Mouse (Mus musculus) right cerebral cortex, postnatal 4 days (tissue): ENCODE measurements around the gene Gosr2.

ENCODE experiments used
- DNase-seq: peaks from one replicate; pipeline ENCODE4 v3.0.0-alpha.2; 2022

The Gosr2 gene

DNA sequence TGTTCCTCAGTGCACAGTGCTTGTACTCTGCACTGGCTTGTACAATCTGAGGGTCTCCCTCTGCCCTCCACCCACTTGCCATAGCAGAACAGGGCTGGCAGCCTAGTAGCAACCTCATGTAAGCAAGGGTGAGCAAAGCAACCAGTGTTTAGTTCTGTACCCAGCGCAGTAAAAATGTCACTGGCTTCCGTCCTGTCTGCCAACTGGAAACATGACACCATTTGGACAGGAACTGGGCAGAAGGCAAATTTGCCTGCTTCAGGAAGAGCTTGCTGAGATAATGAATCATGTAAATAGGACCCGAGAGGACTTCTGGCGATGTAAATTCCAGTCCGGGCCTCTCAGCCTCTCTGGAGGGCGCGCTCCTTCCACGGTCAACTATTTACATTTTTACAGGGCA is 52.0 kb downstream of the Gosr2 start:
- DNase-seq = no peak

DNA sequence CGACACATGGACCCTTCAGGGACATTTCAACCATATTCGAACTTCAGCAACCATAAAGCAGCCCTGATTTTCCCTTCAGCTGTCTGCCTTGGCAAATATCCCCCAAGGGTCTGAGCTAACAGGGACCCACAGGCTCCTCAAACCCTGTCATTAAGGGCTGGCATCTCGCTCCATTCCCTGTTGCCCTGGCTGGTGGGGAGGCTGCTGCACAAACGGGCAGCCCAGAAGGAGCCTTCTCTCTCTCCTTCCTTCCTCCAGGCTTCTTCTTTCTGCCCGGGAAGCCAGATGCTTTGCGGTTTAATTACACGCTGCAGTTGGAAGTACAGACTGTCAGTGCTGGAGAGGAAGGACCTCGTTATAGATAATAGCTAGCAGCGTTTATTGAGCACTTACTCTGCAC is 54.5 kb downstream of the Gosr2 start:
- DNase-seq = no peak

DNA sequence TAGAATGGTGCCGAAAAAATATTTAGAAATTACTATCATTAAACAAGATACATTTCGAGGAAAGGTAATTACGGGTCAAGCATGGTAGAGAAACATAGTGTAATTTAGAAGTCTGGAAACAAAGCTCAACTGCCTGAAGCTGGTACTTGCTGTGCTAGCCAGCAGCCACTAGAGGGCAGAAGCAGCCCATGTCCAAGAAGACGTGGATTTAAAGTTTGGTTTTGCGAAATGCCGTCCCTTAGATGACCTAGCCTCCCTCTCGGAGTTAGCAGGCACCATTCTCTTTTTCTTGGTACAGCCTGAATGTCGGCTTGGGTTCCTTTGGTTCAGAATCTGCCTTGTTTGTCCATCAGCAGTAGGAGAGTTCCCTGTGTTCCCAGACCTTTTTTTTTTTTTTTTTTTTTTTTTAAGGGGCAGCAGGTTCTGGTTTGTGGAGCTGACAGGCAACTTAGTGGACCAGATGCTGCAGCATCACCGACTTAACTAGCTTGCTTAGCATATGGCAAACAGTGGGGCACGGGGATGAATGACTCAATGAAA is 58.2 kb downstream of the Gosr2 start:
- peak; percentile 70 for DNase-seq

DNA sequence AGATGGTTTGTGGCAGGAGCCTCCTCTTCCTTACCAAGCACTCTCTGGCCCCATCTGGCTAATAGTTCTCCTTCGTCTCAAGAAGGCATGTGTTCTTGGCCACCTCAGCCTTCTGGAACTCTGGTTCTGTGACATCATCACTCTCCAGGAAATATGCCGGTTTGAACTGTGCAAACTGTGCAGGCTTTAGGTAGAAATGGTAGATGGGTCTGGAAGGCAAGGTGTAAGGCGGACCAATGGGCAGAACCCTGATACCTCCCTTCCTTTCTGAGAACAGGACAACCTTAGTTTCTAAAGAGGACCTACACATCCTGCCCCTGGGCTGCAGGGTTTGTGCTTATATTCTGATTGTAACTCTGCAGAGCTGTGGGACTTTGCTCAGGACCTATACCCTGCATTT is 58.9 kb downstream of the Gosr2 start, which contains the start of gene Lyzl6:
Gene Lyzl6, minus strand, starts transcription at position 101 of the 400 bp plus-strand sequence.
- no peak for DNase-seq

DNA sequence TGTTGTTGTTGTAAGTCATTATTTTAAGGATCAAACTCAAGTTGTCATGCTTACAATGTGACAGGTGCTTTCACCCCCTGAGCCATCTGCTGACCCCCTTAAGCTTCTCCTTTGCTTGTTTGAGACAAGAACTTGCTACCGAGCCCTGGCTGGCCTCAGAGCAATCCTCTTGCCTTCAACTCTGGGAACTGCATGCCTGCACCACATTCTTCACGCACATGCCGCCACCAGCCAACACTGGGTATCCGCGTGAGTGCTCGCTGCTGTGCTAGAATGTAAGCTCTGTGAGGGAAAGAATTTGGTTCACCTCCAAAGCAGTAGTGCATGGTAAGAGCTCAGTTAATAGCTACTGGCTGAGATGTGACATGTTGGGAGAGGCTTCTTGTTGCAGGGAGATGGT is 61.4 kb downstream of the Gosr2 start:
- no peak for DNase-seq

DNA sequence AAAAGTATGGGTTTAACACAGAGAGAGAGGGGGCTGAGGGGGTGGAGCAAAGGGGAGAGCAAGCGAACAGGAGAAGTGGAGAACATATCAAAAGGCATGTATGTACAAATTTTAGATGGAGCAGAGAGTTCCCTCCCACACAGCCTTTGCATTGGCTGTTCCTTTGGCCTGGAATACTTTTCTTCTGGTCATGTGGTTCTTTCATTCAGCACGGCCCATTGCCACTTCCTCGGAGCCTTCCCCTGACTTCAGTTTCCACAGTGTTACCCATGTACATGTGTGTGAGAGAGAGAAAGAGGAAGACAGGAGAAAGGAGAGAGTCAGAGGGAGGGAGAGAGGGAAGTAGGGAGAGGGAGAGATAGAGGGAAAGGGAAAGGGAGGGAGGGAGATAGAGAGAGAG is 62.2 kb downstream of the Gosr2 start:
- no peak for DNase-seq

DNA sequence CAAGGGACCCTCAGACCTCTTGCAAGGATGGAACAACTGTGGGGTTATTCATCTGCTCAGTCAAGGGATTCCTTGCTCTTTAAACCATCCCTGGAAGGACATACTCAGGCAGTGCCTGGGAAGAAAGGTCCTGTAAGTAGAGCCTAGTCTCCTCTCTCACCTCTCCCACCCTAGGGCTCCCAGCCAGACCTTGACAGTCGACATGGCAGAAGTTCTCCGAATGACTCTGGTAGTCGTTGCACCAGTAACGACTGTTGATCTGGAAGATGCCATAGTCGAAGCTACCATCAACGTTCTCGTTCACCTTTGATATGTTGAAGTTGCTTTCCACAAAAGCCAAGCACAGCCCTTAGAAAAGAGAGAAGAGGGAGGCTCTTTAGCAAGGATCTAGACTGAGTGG is 62.9 kb downstream of the Gosr2 start:
- DNase-seq = no peak

DNA sequence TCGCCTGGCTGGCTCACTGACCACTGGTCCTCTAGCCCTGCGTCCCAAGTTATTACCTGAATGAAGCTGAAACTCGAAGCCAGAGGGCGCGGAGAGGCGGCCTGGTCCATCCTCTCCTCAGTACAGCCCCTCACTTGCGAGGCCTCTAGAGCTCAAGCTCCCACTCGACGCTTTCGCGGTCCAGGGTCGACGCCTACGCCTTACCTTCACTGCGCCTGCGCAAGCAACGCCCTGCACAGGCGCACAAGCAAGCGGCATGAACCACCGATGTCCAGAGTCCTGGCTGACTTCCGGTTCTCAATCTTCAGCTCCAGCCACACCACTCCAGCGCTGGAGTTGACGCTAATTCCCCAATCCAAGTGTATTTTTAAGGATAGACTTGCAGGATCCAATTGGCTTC is 70.2 kb downstream of the Gosr2 start:
- no peak for DNase-seq
